ENCODE assay signal across 8 mouse cellular contexts in the genomic region with DNA sequence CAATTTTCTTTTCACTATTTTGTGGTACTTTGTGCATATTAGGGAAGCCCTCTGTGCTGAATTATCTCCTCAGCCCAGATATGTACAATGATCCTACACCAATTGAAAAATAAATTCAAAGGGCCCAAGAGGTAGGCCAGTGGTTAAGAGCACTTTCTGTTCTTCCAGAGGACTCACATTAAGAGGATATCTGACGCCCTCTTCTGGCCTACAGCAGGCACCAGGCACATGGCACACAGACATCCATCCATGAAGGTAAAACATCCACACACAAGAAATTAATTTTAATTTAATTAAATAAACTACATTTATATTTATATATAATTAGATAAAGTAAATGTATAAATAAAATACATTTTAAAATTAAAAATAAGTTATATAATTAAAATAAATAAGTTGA. TPM values are rescaled to one million over a fixed set of nuclear protein-coding genes. Genes with fewer than 3 reads are reported as not detected.
DNase-seq lines count a peak whose midpoint lies in the region; ATAC-seq and TF ChIP-seq lines count a peak whose summit lies in the region.

No protein-coding gene starts in this region.

- H3K27ac ChIP-seq in heart, adult 2 months: no peak overlapping the region
- H3K27ac ChIP-seq in heart, embryonic 11.5 days (ENCODE audit: low read depth, low read length): no peak overlapping the region
- H3K27ac ChIP-seq in spleen, adult 2 months (ENCODE audit: insufficient read depth, low read length): no peak overlapping the region

- H3K27me3 ChIP-seq in heart, adult 2 months (ENCODE audit: control insufficient read depth, insufficient read depth, low read length): no peaks in the 10 kb centered on the region
- H3K27me3 ChIP-seq in heart, embryonic 11.5 days (ENCODE audit: control insufficient read depth, insufficient read depth, low read length): no peaks in the 10 kb centered on the region
- H3K27me3 ChIP-seq in spleen, adult 2 months (ENCODE audit: control insufficient read depth, insufficient read depth, low read length): no peaks in the 10 kb centered on the region

- H3K79me2 ChIP-seq in heart, adult 2 months (replicated peaks; ENCODE audit: control insufficient read depth, insufficient read depth, low read length): no peaks in the 10 kb centered on the region

- no peak for ATAC-seq in heart, embryonic 11.5 days (replicated peaks; ENCODE audit: insufficient number of reproducible peaks, low FRiP score, low TSS enrichment)
- ATAC-seq in common myeloid progenitor, adult 5-6 weeks (replicated peaks; ENCODE audit: low read depth, poor library complexity, severe bottlenecking): peak; percentile 66
- peak; percentile 75 for ATAC-seq in megakaryocyte-erythroid progenitor cell, adult 5-6 weeks (replicated peaks; ENCODE audit: low FRiP score, low TSS enrichment, poor library complexity, severe bottlenecking)

- TF ChIP-seq POLR2A in heart, adult 2 months (IDR thresholded peaks at IDR 0.05; ENCODE audit: insufficient read depth, low read depth, low read length): no peak
- no peak for TF ChIP-seq POLR2A in spleen, adult 2 months (IDR thresholded peaks at IDR 0.05; ENCODE audit: low read depth, low read length)

- no peak for DNase-seq in heart, adult 2 months
- DNase-seq in spleen, adult 2 months (ENCODE audit: low read depth in 1 of 2, low spot score in 2 of 2): no peak
- no peak for DNase-seq in spleen, adult 12 weeks (ENCODE audit: low spot score)
- DNase-seq in ovary, adult 18-20 months (ENCODE audit: low spot score): no peak
- no peak for DNase-seq in frontal cortex, postnatal 25 days (ENCODE audit: low spot score in 2 of 2)

- no peak overlapping the region for H3K9ac ChIP-seq in heart, adult 2 months (ENCODE audit: low read depth, low read length)
- H3K9ac ChIP-seq in heart, embryonic 11.5 days (ENCODE audit: low read depth, low read length): no peak overlapping the region

- no peak for TF ChIP-seq EP300 in heart, adult 2 months (IDR thresholded peaks at IDR 0.05; ENCODE audit: insufficient read depth, low read depth, low read length)

- H3K36me3 ChIP-seq in heart, adult 2 months (ENCODE audit: control insufficient read depth, insufficient read depth, low read length): no peaks in the 10 kb centered on the region
- H3K36me3 ChIP-seq in heart, embryonic 11.5 days (ENCODE audit: control insufficient read depth, insufficient read depth, low read length): no peaks in the 10 kb centered on the region
- no peaks in the 10 kb centered on the region for H3K36me3 ChIP-seq in spleen, adult 2 months (ENCODE audit: control insufficient read depth, insufficient read depth, low read length)

- WGBS in heart, adult 2 months: 9% methylated on average over 1 of the region's 1 CpGs
- 13% methylated on average over 1 of the region's 1 CpGs for WGBS in heart, embryonic 11.5 days (ENCODE audit: insufficient replicate concordance)
- 19% methylated on average over 1 of the region's 1 CpGs for WGBS in spleen, adult 2 months

- 0 out of 2 replicates have a peak, but pooled peaks cover 2% of the 10 kb centered on the region for H3K9me3 ChIP-seq in heart, embryonic 11.5 days (replicated peaks; ENCODE audit: control insufficient read depth, low read length)

- no peak overlapping the region for H3K4me2 ChIP-seq in heart, embryonic 11.5 days

- intact Hi-C loops in heart, adult 2 months (cut with DNase I): loop anchor here (1.0 kb wide), 1 partner anchor 112 kb away; no protein-coding TSS in a partner anchor

- TF ChIP-seq CTCF in heart, adult 2 months (IDR thresholded peaks at IDR 0.05): peak; percentile 81
- peak; percentile 8; the same call in 1 of the 2 replicates for TF ChIP-seq CTCF in spleen, adult 2 months (IDR thresholded peaks at IDR 0.05; ENCODE audit: extremely low read depth, insufficient read depth, insufficient read length, insufficient replicate concordance)

- H3K4me3 ChIP-seq in heart, adult 2 months: no peak overlapping the region
- H3K4me3 ChIP-seq in heart, embryonic 11.5 days (ENCODE audit: low read depth, low read length): no peak overlapping the region
- no peak overlapping the region for H3K4me3 ChIP-seq in spleen, adult 2 months (ENCODE audit: extremely low read depth, insufficient read depth, insufficient read length)

- H3K4me1 ChIP-seq in heart, adult 2 months (ENCODE audit: control insufficient read depth, insufficient read depth, low read length): no peaks in the 10 kb centered on the region
- 0 out of 2 replicates have a peak, but pooled peaks cover under 1% of the 10 kb centered on the region for H3K4me1 ChIP-seq in heart, embryonic 11.5 days (ENCODE audit: control insufficient read depth, insufficient read depth, low read length)
- H3K4me1 ChIP-seq in spleen, adult 2 months (ENCODE audit: control insufficient read depth, insufficient read depth, insufficient read length): peaks cover 10% of the 10 kb centered on the region; the same call in 1 of the 2 replicates

RNA-seq across cellular contexts. Expression of a gene that starts 25.7 kb away (rescaled TPM):
- 1 to 10 TPM; 5.2 to 6.1 TPM for total RNA-seq in heart, adult 2 months (2021)
- 6.3 and 8.3 TPM in 2 replicates for polyA plus RNA-seq in heart, adult 2 months (2012; rRNA removed)
- 11.4 and 12.2 TPM in 2 replicates for polyA plus RNA-seq in heart, embryonic 11.5 days (2014; fragmentation: Nextera tagmentation; extraction: Ambion mirVana)
- polyA plus RNA-seq in spleen, adult 2 months (2012; rRNA removed): 21.8 and 26.2 TPM in 2 replicates
- total RNA-seq in common myeloid progenitor, adult 5-6 weeks (2017): 4.1 and 6.7 TPM in 2 replicates
- 14.1 and 25.6 TPM in 2 replicates for total RNA-seq in megakaryocyte-erythroid progenitor cell, adult 5-6 weeks (2014; fragmentation: Nextera tagmentation)
- 4.9 and 13.1 TPM in 2 replicates for total RNA-seq in megakaryocyte-erythroid progenitor cell, adult 5-6 weeks (2017)

RNA-seq across cellular contexts. Expression of a gene that starts 30.5 kb away (rescaled TPM):
- total RNA-seq in heart, adult 2 months (2021): 10 to 100 TPM; 13.2 to 15.6 TPM
- 9.8 and 11.9 TPM in 2 replicates for polyA plus RNA-seq in heart, adult 2 months (2012; rRNA removed)
- 20.0 and 20.4 TPM in 2 replicates for polyA plus RNA-seq in heart, embryonic 11.5 days (2014; fragmentation: Nextera tagmentation; extraction: Ambion mirVana)
- 11.2 and 17.9 TPM in 2 replicates for polyA plus RNA-seq in spleen, adult 2 months (2012; rRNA removed)
- total RNA-seq in common myeloid progenitor, adult 5-6 weeks (2017): 24.2 and 30.9 TPM in 2 replicates
- 25.9 and 27.2 TPM in 2 replicates for total RNA-seq in megakaryocyte-erythroid progenitor cell, adult 5-6 weeks (2014; fragmentation: Nextera tagmentation)
- total RNA-seq in megakaryocyte-erythroid progenitor cell, adult 5-6 weeks (2017): 25.1 and 28.9 TPM in 2 replicates
